Mouse (Mus musculus) A20 (cell line): ENCODE results near the gene Vmac.
A peak's percentile ranks its signal among the peaks of the same experiment; 100 is the strongest.

Source experiments
- DNase-seq: peaks from one replicate; pipeline ENCODE4 v3.0.0-alpha.2; 2011; ENCODE audit warnings: low read depth, low spot score

The Vmac gene

DNA sequence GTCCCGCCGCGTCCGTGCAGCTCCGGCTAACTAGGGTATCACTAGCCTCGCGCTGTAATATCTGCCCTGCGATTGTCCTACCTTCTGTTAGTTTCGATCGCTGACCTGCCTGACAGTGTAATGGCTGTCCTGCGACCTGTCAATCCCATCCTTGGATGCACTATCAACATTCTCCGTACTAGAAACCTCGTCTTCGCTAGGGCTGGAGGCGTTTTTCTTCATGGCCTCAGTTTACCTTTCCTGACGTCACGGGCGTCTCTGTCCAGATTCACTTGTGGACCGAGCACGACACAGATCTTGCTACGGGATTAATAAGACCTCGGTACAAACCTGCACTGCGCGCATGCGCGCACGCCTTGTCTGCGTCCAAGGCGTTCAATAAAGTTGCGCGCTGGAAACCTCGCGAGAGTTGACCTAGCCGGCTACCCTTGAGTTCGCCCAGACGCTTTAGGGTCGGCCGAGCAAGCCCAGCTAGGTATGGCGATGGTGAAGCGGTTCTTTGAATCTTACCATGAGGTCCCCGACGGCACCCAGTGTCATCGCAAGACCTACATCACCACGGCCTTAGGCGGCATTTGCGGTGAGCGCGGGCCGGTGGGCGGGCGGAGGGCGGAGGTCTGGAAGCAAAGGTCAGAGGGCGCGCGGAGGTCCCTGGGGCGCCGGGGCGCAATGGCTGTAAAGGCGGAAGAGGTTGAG, at the start of gene Vmac, which contains the start of gene Ndufa11:
Vmac (minus strand) TSS at position 660 of the 696 bp plus-strand sequence.
Ndufa11 (plus strand) TSS at position 405 of the 696 bp plus-strand sequence.
- DNase-seq = peak; percentile 99

GRCm38 (mm10) chr17:56766631-56767405, 49.0 kb upstream of the Vmac start:
- DNase-seq = no peak

DNA sequence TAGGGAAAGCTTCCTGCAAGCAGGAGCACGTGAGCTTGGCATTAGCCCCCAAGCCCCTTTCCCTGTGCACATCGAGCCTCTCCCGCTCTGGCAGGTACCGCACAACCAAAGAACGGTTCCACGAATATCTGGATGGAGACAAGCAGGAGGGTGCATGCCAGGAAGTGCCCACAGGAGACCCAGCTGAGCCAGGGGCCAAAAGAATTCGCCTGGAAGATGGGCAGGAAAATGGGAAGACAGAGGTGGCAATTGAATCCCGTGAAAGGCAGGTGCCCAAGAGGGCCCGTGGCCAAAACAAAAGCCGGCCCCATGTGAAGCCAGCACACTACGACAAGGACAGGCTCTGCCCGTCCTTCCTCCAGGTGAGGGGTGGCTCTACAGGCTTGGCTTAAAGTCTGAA, 47.6 kb upstream of the Vmac start:
- DNase-seq = no peak

GRCm38 (mm10) chr17:56764474-56765354, 46.9 kb upstream of the Vmac start, which contains the start of gene Dus3l:
Gene Dus3l (plus strand): TSS chr17:56764757.
- DNase-seq = peak; percentile 97

DNA sequence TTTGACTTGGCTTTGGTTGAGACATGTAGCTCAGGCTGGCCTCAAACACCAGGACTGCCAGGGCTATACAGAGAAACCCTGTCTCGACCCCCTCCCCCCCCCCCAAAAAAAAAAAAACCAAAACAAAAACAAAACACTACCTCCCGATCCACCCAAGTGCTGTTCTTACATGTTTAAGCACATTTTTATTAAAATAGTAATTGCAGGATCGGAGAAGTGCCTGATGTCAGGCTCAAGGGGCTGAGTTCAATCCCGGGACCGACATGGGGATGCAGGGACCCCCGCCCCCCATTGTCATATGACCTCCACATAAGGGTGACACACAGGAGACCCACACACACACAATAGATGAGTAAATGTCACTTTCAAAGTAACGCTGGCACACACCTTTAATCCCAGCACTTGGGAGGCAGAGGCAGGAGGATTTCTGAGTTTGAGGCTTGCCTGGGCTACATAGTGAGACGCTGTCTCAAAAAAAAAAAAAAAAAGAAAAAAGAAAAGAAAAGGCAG, 46.0 kb upstream of the Vmac start:
- no peak for DNase-seq

DNA sequence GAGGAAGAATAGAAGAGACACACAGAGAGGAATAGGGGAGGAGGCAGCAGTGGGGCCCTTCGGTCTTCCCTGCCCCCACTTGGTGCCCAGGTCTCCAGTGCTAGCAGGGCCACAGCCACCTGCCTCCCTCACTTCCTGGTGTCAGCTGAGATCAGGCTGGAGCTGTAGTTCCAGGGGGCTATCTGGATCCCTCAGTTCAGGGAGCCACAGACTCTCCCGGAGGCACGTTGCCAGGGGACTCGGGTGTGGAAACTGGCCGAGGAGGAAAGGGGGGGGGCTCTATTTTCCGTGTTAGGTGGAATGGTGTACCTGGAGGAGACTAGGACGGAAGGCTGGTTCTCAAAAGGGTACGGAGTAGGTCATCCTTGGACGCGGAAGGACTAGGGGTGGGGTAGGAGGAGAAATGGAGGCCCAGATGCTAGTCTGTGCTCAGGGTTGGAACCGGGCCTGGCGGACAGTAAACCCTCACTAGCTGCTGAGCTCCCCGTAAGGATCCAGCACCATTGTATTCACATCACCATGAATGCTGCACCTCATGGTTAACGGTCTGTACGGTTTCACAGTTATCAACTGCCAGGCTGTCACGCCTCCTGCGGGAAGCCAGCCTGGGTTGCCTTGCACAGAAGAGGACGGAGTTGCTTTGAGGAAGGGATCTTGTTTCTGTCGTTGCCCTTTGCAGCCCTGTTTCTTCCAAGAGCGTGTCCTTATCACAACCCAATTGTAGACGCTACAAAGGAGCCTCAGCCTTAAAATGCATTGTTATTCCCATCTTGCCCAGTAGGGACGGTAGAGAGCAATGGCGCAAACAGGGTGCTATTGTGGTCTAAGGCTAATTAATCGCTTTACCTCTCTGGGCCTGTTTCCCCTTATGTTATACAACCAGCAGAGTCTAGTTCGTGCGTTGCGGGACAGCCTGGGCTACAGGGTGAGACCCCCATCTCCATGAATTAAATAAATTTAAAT, 45.2 kb upstream of the Vmac start:
- DNase-seq = peak; percentile 90

GRCm38 (mm10) chr17:56761991-56762410, 44.2 kb upstream of the Vmac start:
- DNase-seq = peak; percentile 95

DNA sequence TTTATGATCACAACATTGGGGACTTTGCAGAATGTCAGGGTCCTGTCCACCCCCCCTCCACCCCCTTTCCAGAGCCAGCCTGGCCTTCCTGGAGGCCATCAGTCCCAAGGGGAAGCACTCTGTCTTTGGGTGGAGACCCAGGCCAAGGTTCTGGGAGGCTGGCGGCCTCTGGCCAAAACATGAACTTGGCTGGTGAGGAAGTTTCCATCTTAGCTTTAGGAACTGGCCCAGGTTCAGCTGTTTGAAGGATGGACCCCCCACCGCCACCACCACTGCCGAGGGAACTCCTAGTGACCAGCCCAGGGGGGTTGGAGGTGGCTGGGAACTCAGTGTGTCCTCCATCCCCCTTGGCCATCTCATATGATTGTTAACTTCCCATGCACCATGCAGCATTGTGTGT, 43.3 kb upstream of the Vmac start:
- DNase-seq = no peak

GRCm38 (mm10) chr17:56759261-56759660, 41.4 kb upstream of the Vmac start:
- DNase-seq = no peak

DNA sequence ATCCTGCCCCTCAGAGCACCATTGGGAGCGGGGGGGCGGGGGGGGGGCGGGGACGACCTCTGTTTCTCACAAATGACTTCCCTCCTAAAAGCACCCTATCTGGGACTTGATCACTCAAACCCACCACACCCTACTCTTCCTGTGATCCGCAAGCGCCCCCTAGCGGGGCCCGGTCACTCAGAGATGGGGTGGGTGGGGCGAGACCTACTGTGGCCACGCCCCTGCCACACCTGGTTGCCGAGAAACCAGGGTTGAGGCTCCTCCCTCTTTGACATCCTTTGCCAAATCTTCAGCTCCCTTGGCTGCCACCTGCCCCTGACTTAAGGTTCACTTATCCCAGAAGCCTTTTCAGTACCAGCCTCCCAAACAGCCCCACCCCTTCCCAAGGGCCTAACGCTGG, 40.3 kb upstream of the Vmac start:
- DNase-seq = peak; percentile 90

DNA sequence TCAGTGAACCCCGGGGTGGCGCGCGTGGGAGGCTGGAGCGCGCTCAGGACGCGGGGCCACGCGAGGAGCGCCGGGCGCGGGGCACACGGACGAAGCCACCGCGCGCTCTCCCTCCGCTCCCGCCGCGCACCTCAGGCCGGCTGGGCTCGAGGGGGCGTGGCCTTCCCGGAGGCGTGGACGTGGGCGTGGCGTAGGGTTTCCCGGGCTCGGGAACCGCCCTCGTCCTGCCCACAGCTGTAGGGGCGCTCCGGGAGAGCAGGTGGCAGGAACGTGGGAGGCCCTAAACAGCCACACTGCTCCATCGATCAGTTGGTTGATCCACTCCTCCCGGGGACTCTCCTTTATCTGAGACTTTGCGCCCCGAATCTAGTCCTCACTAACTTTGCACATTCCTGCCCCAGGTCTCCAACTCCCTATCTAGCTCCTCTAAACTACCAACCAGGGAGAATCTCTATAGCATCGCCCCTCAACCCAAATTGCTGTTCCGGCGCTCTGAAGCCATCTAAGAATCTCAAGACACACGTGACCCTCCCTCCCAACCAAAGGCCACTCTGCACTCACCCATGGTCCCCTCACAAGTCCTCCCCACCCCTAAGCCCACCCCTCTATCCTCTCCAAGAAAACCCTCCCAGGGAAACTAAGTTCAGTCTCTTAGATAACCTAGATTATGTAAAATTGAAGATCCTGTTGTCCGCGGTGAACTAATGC, 39.7 kb upstream of the Vmac start, which contains the start of gene Nrtn:
Nrtn (minus strand) TSS at position 115 of the 708 bp plus-strand sequence.
- peak; percentile 73 for DNase-seq

GRCm38 (mm10) chr17:56756703-56757399, 39.0 kb upstream of the Vmac start:
- DNase-seq = peak; percentile 47

- no peak for DNase-seq
These were observed 36.7 kb upstream of the Vmac start for GRCm38 (mm10) chr17:56754271-56755185.

GRCm38 (mm10) chr17:56753452-56753851, 35.6 kb upstream of the Vmac start:
- no peak for DNase-seq

GRCm38 (mm10) chr17:56751404-56752072, 33.7 kb upstream of the Vmac start:
- DNase-seq = no peak

DNA sequence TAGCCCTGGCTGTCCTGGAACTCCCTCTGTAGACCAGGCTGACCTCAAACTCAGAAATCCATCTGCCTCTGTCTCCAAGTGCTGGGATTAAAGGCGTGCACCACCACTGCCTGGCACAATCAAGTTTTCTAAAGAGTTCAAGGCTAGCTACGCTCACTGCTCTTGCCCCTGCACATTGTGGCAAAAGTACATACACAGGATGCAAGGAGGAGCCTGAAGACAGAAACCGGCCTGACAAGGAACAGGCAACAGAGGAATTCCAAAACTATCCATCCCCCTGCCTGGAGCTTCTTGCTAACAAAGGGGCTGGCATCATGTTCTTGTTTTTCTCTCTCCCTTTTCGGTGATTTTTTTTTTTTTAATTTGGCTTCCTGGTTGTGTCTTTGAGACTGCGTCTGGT, 26.4 kb upstream of the Vmac start:
- DNase-seq = no peak

- peak; percentile 83 for DNase-seq
These were observed 23.0 kb upstream of the Vmac start for GRCm38 (mm10) chr17:56740788-56741160.
